14 mouse cellular contexts compared by ENCODE assay signal in genomic region chr11:88564363-88564762, GRCm38 (mm10).
DNase-seq lines count a peak whose midpoint lies in the region; ATAC-seq lines count a peak whose summit lies in the region.
"Had no signal": no experiment of that assay in that cellular context is flagged by ENCODE, and none has a peak within 500 bp of the region (broad histone marks: within the 10 kb centered on the region; RNA-seq: fewer than 3 reads in every experiment).

No protein-coding gene starts in this region.

- intact Hi-C loops in heart, postnatal 14 days (cut with DNase I) = no loop called here

- DNase-seq in adrenal gland, adult (ENCODE audit: inconsistent age in 2 of 2, low spot score in 1 of 2) = peak; percentile 54 to 71
- DNase-seq in adrenal gland, adult 18-20 months (ENCODE audit: low spot score in 2 of 2) = no peak
- DNase-seq in heart, postnatal 14 days = no peak
- DNase-seq in lung, postnatal 36 days = no peak
- DNase-seq: liver; lung, adult 2 months; thymus, postnatal 14 days had no signal

- H3K27ac ChIP-seq in heart, embryonic 13.5 days (replicated peaks) = peak overlapping the region; percentile 31
- H3K27ac ChIP-seq in neural tube, embryonic 13.5 days (replicated peaks) = 0 out of 2 replicates have a peak overlapping the region, but pooled peaks have one; percentile 11
- H3K27ac ChIP-seq in neural tube, embryonic 15.5 days (replicated peaks) = no peak overlapping the region
- H3K27ac ChIP-seq: intestine, embryonic 15.5 days; macrophage; stomach, postnatal 0 days had no signal

- no peak overlapping the region for H3K9ac ChIP-seq in heart, embryonic 13.5 days
- H3K9ac ChIP-seq in neural tube, embryonic 13.5 days = no peak overlapping the region
- H3K9ac ChIP-seq in neural tube, embryonic 15.5 days (replicated peaks) = no peak overlapping the region
- H3K9ac ChIP-seq: intestine, embryonic 15.5 days had no signal

- H3K4me3 ChIP-seq in heart, embryonic 13.5 days = no peak overlapping the region
- H3K4me3 ChIP-seq in neural tube, embryonic 13.5 days = no peak overlapping the region
- H3K4me3 ChIP-seq in neural tube, embryonic 15.5 days (replicated peaks) = no peak overlapping the region
- H3K4me3 ChIP-seq: intestine, embryonic 15.5 days had no signal

- no peak overlapping the region for H3K4me2 ChIP-seq in heart, embryonic 13.5 days
- no peak overlapping the region for H3K4me2 ChIP-seq in neural tube, embryonic 13.5 days
- H3K4me2 ChIP-seq in neural tube, embryonic 15.5 days = no peak overlapping the region
- H3K4me2 ChIP-seq: intestine, embryonic 15.5 days had no signal

- H3K36me3 ChIP-seq in heart, embryonic 13.5 days = peaks cover 14% of the 10 kb centered on the region
- H3K36me3 ChIP-seq in neural tube, embryonic 13.5 days = no peaks in the 10 kb centered on the region
- no peaks in the 10 kb centered on the region for H3K36me3 ChIP-seq in neural tube, embryonic 15.5 days
- H3K36me3 ChIP-seq: intestine, embryonic 15.5 days had no signal

- H3K27me3 ChIP-seq in heart, embryonic 13.5 days (replicated peaks) = no peaks in the 10 kb centered on the region
- H3K27me3 ChIP-seq in neural tube, embryonic 13.5 days = no peaks in the 10 kb centered on the region
- H3K27me3 ChIP-seq in neural tube, embryonic 15.5 days (replicated peaks) = no peaks in the 10 kb centered on the region
- H3K27me3 ChIP-seq: intestine, embryonic 15.5 days had no signal

- WGBS in heart, embryonic 13.5 days = 60% methylated on average over 5 of the region's 5 CpGs
- WGBS in neural tube, embryonic 13.5 days = 51% methylated on average over 5 of the region's 5 CpGs
- 38% methylated on average over 5 of the region's 5 CpGs for WGBS in neural tube, embryonic 15.5 days

- peaks cover 77% of the 10 kb centered on the region for H3K4me1 ChIP-seq in heart, embryonic 13.5 days
- H3K4me1 ChIP-seq in neural tube, embryonic 13.5 days (replicated peaks) = peaks cover 81% of the 10 kb centered on the region
- peaks cover 47% of the 10 kb centered on the region for H3K4me1 ChIP-seq in neural tube, embryonic 15.5 days

- no peak for ATAC-seq in heart, embryonic 13.5 days (ENCODE audit: extremely low read depth, insufficient number of reproducible peaks, low FRiP score, low TSS enrichment)
- ATAC-seq in neural tube, embryonic 13.5 days (ENCODE audit: low read depth) = no peak
- no peak for ATAC-seq in neural tube, embryonic 15.5 days (ENCODE audit: low FRiP score)
- ATAC-seq in megakaryocyte progenitor cell, adult 5-6 weeks (replicated peaks; ENCODE audit: poor library complexity) = no peak
- ATAC-seq: intestine, embryonic 15.5 days had no signal

- H3K9me3 ChIP-seq in heart, embryonic 13.5 days = no peaks in the 10 kb centered on the region
- no peaks in the 10 kb centered on the region for H3K9me3 ChIP-seq in neural tube, embryonic 13.5 days
- no peaks in the 10 kb centered on the region for H3K9me3 ChIP-seq in neural tube, embryonic 15.5 days (replicated peaks)
- H3K9me3 ChIP-seq: intestine, embryonic 15.5 days had no signal

Comparison
In these comparisons a context has a peak if more than half of its experiments do, and no peak if none do; other contexts are left out.
1. DNase-seq: peak in adrenal gland, adult (2 of 2); none in adrenal gland, adult 18-20 months (0 of 2), heart, postnatal 14 days (0 of 2) and lung, postnatal 36 days (single experiment).